In the genomic region with DNA sequence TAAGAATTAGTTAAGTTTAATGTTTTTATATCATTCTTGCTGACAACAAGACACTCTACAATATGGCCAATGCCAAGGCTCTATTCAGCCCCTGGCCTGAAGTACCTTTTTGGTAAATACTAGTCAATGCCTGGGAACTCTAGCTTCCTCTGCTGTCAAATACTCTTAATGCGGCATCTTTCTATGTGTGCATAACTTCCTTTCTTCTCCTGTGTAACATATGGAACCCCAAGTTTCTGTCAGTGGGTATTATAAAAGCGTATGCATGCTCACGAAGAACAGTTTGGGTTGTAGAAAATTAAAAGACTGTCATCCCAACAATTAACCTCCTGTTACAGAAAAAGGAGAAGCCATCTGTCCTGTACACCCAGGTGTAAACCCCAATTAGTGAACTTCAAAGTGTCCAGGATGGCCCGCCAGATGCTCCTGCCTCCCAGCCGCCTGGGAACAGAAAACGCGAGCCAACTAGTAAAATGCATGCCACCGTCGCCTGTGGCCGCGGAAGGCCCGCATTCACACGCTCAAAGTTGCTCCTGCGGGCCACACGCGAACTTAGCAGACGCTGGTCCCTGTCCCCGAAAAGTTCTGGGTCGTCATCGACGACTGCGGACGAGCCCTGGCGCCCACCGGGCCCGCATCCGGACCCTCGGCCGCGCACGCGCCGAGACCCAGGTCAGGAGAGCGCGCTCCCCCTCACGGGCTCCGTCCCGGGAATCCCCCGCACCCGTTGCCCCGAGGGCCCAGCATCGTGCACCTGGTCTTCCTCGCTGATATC, we compare ENCODE assay signal across 8 mouse cellular contexts. TPM values are rescaled to one million over a fixed set of nuclear protein-coding genes. Genes with fewer than 3 reads are reported as not detected.
DNase-seq lines count a peak whose midpoint lies in the region; ATAC-seq lines count a peak whose summit lies in the region.

No protein-coding gene starts in this region.

- H3K36me3 ChIP-seq in hindbrain, embryonic 11.5 days (ENCODE audit: control insufficient read depth, insufficient read depth, low read length) = no peaks in the 10 kb centered on the region; the same call in 1 of the 2 replicates
- peaks cover 24% of the 10 kb centered on the region for H3K36me3 ChIP-seq in midbrain, embryonic 13.5 days

- H3K4me2 ChIP-seq in hindbrain, embryonic 11.5 days (replicated peaks; ENCODE audit: low read depth, low read length) = peak overlapping the region; percentile 78
- H3K4me2 ChIP-seq in midbrain, embryonic 13.5 days (replicated peaks) = peak overlapping the region; percentile 88

- peak overlapping the region; percentile 62; the same call in 1 of the 2 replicates for H3K27ac ChIP-seq in hindbrain, embryonic 11.5 days (ENCODE audit: low read depth, low read length)
- H3K27ac ChIP-seq in midbrain, embryonic 13.5 days = peak overlapping the region; percentile 67

- ATAC-seq in hindbrain, embryonic 11.5 days (ENCODE audit: low FRiP score) = peak; percentile 89
- ATAC-seq in midbrain, embryonic 13.5 days = no peak; the same call in none of the 2 replicates
- no peak for ATAC-seq in megakaryocyte progenitor cell, adult 5-6 weeks (replicated peaks; ENCODE audit: poor library complexity)

- no peaks in the 10 kb centered on the region for H3K9me3 ChIP-seq in hindbrain, embryonic 11.5 days (ENCODE audit: control insufficient read depth, low read length)
- H3K9me3 ChIP-seq in midbrain, embryonic 13.5 days = no peaks in the 10 kb centered on the region

- under 1% methylated on average over 43 of the region's 43 CpGs for WGBS in hindbrain, embryonic 11.5 days
- under 1% methylated on average over 43 of the region's 43 CpGs for WGBS in midbrain, embryonic 13.5 days

- no peaks in the 10 kb centered on the region for H3K4me1 ChIP-seq in hindbrain, embryonic 11.5 days (replicated peaks; ENCODE audit: control insufficient read depth, insufficient read depth, low read length)
- peaks cover 20% of the 10 kb centered on the region for H3K4me1 ChIP-seq in midbrain, embryonic 13.5 days (replicated peaks)

- DNase-seq in layer of hippocampus, adult 9-10 months (ENCODE audit: low spot score) = peak; percentile 1
- DNase-seq in layer of hippocampus, adult 11-12 months (ENCODE audit: low spot score) = no peak
- DNase-seq in brain, adult 2 months (ENCODE audit: low read depth, low spot score) = peak; percentile 36
- no peak for DNase-seq in hindbrain, embryonic 11.5 days (ENCODE audit: low spot score)
- DNase-seq in adrenal gland, adult 8-10 months = no peak
- no peak for DNase-seq in layer of hippocampus, postnatal 10 days (ENCODE audit: low spot score in 2 of 2)

- H3K9ac ChIP-seq in hindbrain, embryonic 11.5 days (ENCODE audit: low read depth, low read length) = peak overlapping the region; percentile 89
- H3K9ac ChIP-seq in midbrain, embryonic 13.5 days (replicated peaks) = peak overlapping the region; percentile 85

- peak overlapping the region; percentile 93 for H3K4me3 ChIP-seq in hindbrain, embryonic 11.5 days (ENCODE audit: low read depth, low read length)
- peak overlapping the region; percentile 91 for H3K4me3 ChIP-seq in midbrain, embryonic 13.5 days (replicated peaks)

- no peaks in the 10 kb centered on the region for H3K27me3 ChIP-seq in hindbrain, embryonic 11.5 days (ENCODE audit: control insufficient read depth, insufficient read depth, low read length)
- H3K27me3 ChIP-seq in midbrain, embryonic 13.5 days = no peaks in the 10 kb centered on the region

RNA-seq across cellular contexts. Expression of a gene that starts 0.5 kb away (rescaled TPM):
- 283 and 305 TPM in 2 replicates for polyA plus RNA-seq in hindbrain, embryonic 11.5 days (2014; fragmentation: Nextera tagmentation; extraction: Ambion mirVana)
- 203 and 208 TPM in 2 replicates for polyA plus RNA-seq in midbrain, embryonic 13.5 days (2015; fragmentation: Nextera tagmentation; extraction: Ambion mirVana)
- total RNA-seq in adrenal gland, adult 8-10 months (2022) = 100 to 1,000 TPM; 138 to 156 (median 148) TPM
- 397 and 412 TPM in 2 replicates for total RNA-seq in megakaryocyte progenitor cell, adult 5-6 weeks (2015)
- total RNA-seq in megakaryocyte progenitor cell, adult 5-6 weeks (2017) = 294 and 304 TPM in 2 replicates
- total RNA-seq in layer of hippocampus, postnatal 10 days (2021) = 100 to 1,000 TPM in 1 of 2 experiments, 10 to 100 TPM in 1; 94.9 to 104 TPM

Comparison
In these comparisons a context has a peak if more than half of its experiments do, and no peak if none do; other contexts are left out.
1. DNase-seq: peak in layer of hippocampus, adult 9-10 months (single experiment) and brain, adult 2 months (single experiment); none in layer of hippocampus, adult 11-12 months (single experiment), hindbrain, embryonic 11.5 days (single experiment), adrenal gland, adult 8-10 months (single experiment) and layer of hippocampus, postnatal 10 days (0 of 2).